Mouse (Mus musculus) embryonic facial prominence, embryonic 15.5 days (tissue): ENCODE data around the gene Socs7. TPM values are rescaled to one million over a fixed set of nuclear protein-coding genes. Genes with fewer than 3 reads are reported as not detected.

Experiments used
- ATAC-seq: fragments of 200-750 bp; cut with Nextera tagmentation; 2 replicates; pipeline ENCODE4 v1.8.0; 2017; ENCODE audit warnings: low read depth, moderate TSS enrichment; ENCODE audit not compliant: insufficient number of reproducible peaks, low FRiP score, low TSS enrichment
- H3K27ac ChIP-seq: fragments of 300-500 bp; sonication (generic); replicated peaks from 2 replicates; pipeline ENCODE4 v1.5.1; 2015; ENCODE audit warnings: mild to moderate bottlenecking, inconsistent platforms
- H3K27me3 ChIP-seq: fragments of 300-500 bp; sonication (generic); 2 replicates; pipeline ENCODE4 v1.6.1; 2015; ENCODE audit warnings: inconsistent platforms
- H3K36me3 ChIP-seq: fragments of 300-500 bp; sonication (generic); 2 replicates; pipeline ENCODE4 v1.6.1; 2015; ENCODE audit warnings: mild to moderate bottlenecking, inconsistent platforms
- H3K4me1 ChIP-seq: fragments of 300-500 bp; sonication (generic); 2 replicates; pipeline ENCODE4 v1.6.1; 2015; ENCODE audit warnings: inconsistent platforms
- H3K4me2 ChIP-seq: fragments of 300-500 bp; sonication (generic); replicated peaks from 2 replicates; pipeline ENCODE4 v1.6.1; 2015; ENCODE audit warnings: mild to moderate bottlenecking, inconsistent platforms
- H3K4me3 ChIP-seq: fragments of 300-500 bp; sonication (generic); replicated peaks from 2 replicates; pipeline ENCODE4 v1.5.1; 2015; ENCODE audit warnings: mild to moderate bottlenecking, inconsistent platforms
- H3K9ac ChIP-seq: fragments of 300-500 bp; sonication (generic); 2 replicates; pipeline ENCODE4 v1.6.1; 2015; ENCODE audit warnings: inconsistent platforms
- H3K9me3 ChIP-seq: fragments of 300-500 bp; sonication (generic); replicated peaks from 2 replicates; pipeline ENCODE4 v1.6.1; 2016; ENCODE audit warnings: inconsistent platforms
- WGBS: fragments of 180-500 bp; shearing (Covaris S2); methylation state at CpG from one replicate; pipeline ENCODE4 v1.1.7; 2015; 5-methylcytosine and 5-hydroxymethylcytosine counted together
- polyA plus RNA-seq: library from polyadenylated mRNA; unstranded; fragments of >200 nt; fragmentation: Nextera tagmentation; extraction: Ambion mirVana; gene quantifications from 2 replicates; pipeline ENCODE4 v1.2.1, GENCODE M21; 2015

Gene Socs7
- polyA plus RNA-seq, 1 experiment from 2014 or later = 4.8 TPM

DNA sequence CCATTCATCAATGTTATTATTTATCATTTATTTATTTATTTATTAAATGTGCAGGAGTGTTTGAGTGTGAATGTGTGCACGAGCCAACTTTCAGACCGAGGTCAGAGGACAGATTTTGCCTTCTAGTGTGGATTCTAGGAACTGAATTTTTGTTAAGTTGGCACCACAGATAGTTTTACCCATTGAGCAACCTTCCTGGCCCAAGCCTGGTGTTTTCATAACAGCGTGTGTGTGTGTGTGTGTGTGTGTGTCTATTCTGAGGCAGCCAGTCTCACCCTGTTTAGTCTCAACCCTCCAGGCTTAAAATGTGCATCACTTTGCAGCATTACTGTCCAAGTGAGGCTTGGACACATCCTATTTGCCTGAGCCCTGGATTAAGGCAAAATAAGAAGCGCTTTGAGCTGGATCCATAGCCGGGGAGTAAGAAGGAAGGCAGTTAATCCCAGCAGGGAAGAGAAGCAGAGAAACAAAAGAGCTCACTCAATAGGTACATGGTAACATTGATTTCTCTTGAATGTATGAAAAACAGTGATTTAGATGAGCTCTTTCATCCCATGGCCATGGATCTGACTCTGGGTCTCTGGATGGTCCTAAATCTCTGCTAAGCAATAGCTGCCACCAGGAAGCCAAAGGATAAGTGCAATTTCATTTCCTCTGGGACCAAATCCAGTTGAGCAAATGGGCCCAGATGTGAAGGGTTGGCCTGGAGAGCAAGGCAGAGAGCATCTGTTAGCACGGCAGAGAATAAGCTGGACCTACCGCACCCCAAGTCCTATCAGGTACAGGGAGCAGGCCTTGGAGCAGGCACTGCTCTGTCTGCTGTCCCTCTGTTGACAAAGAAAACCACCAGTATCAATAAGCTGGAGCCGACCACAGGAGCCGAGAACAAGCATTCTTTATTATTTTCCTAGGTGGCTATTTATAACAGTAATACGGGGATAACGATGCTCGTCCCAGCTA is 30.8 kb upstream of the Socs7 start:
- Histone ChIP-seq H3K27me3 (no peaks in the 10 kb centered on the region), H3K4me1 (peaks cover 6% of the 10 kb centered on the region; the same call in 1 of the 2 replicates), H3K9me3 (no peaks in the 10 kb centered on the region), H3K27ac (no peak overlapping the region), H3K4me2 (no peak overlapping the region), H3K4me3 (no peak overlapping the region), H3K9ac (no peak overlapping the region), H3K36me3 (peaks cover 34% of the 10 kb centered on the region)
- ATAC-seq = no peak
- WGBS = 85% methylated on average over 12 of the region's 12 CpGs

DNA sequence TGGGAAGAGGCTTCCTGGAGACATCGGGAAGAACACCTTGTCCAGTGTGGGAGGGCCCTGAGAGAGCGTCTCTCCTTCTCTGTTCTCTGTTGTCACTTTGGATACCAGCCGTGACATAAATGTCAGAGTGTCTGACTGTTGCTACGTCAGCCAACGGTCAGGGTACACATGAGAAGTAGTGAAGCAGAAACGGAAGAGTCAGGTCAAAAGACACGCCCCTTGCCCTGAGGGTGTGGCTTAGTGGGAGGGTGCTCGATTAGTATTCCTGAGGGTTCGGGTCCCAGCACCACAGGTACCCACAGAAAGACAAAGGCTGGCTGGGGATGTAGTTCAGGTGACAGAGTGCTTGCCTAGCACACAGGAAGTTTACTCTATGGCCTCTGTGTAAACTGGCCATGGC is 29.3 kb upstream of the Socs7 start:
- H3K36me3 ChIP-seq = peaks cover 23% of the 10 kb centered on the region
- H3K4me1 ChIP-seq = peaks cover 20% of the 10 kb centered on the region
- H3K27me3 ChIP-seq = no peaks in the 10 kb centered on the region; the same call in 1 of the 2 replicates
- no peaks in the 10 kb centered on the region for H3K9me3 ChIP-seq
- 51% methylated on average over 9 of the region's 9 CpGs for WGBS
- no peak overlapping the region for H3K9ac ChIP-seq
- H3K27ac ChIP-seq = no peak overlapping the region
- H3K4me3 ChIP-seq = no peak overlapping the region
- H3K4me2 ChIP-seq = no peak overlapping the region
- ATAC-seq = no peak

DNA sequence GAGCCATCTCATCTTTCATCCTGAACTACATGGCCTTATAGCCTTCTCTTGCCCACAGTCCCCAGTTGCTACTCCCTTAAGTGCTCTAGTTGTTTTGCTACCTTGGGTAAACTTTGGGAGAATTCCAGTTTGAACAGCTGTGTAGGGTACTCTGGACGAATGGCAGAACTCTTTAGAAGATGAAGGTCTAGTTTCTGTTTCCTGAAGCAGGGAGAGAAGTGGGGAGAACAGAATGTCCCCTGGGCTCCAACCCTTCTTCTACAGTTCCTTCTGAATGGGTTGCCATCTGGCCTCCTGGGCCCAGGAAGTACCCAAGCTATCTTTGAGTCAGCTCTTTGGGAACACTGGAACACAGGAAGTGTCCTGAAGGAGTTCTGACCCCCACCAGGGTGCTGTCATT is 28.5 kb upstream of the Socs7 start:
- no peak for ATAC-seq
- Histone ChIP-seq H3K4me2 (no peak overlapping the region), H3K4me3 (no peak overlapping the region), H3K27ac (no peak overlapping the region), H3K9ac (no peak overlapping the region), H3K4me1 (peaks cover 28% of the 10 kb centered on the region), H3K36me3 (peaks cover 16% of the 10 kb centered on the region), H3K27me3 (no peaks in the 10 kb centered on the region; the same call in 1 of the 2 replicates), H3K9me3 (no peaks in the 10 kb centered on the region)
- WGBS = 41% methylated on average over 1 of the region's 1 CpGs

DNA sequence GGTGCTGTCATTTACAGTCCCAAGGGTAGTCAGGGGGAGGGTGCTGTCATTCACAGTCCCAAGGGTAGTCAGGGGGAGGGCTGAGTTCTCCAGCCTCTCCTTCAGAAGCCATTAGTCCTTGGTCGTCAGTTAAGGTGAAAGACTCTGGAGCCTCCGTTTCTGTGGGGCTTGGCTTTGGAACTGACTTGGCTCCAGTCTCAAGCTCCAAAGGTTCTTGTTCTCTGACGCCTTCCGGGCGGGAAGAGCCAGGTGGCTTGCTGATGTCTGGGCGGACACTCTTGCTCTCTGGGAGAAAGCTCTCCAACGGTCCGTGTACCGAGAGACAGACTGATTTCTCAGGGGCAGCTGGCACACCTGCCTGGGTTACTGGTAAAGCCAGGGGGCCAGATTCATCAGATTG is 28.0 kb upstream of the Socs7 start:
- Histone ChIP-seq H3K27me3 (no peaks in the 10 kb centered on the region; the same call in 1 of the 2 replicates), H3K4me1 (peaks cover 29% of the 10 kb centered on the region), H3K4me2 (no peak overlapping the region), H3K4me3 (no peak overlapping the region), H3K9me3 (no peaks in the 10 kb centered on the region), H3K36me3 (peaks cover 11% of the 10 kb centered on the region), H3K27ac (no peak overlapping the region), H3K9ac (no peak overlapping the region)
- WGBS = 87% methylated on average over 9 of the region's 9 CpGs
- no peak for ATAC-seq

DNA sequence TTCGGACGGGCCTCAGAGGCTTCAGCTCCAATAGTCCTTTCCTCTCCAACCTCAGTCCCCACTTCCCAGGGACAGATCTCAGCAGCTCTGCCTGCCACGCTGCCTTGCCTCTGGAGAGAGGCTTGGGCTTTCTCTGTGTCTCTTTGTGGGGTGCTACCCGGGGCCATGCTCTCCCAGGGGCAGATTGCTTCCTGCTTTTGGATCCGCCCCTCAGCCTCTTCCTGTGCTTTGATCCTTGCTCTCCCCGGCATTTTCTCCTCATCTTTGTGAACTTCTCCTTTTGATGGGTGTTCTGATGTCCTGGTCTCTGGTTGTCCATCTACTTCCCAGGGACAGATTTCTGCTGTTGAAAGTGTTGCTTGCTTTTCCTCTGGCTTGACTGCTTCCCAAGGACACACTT is 26.1 kb upstream of the Socs7 start:
- no peaks in the 10 kb centered on the region; the same call in 1 of the 2 replicates for H3K27me3 ChIP-seq
- no peak overlapping the region for H3K4me2 ChIP-seq
- H3K36me3 ChIP-seq = no peaks in the 10 kb centered on the region
- peaks cover 29% of the 10 kb centered on the region for H3K4me1 ChIP-seq
- ATAC-seq = no peak
- 44% methylated on average over 6 of the region's 6 CpGs for WGBS
- no peak overlapping the region for H3K27ac ChIP-seq
- H3K9ac ChIP-seq = no peak overlapping the region
- no peak overlapping the region for H3K4me3 ChIP-seq
- H3K9me3 ChIP-seq = no peaks in the 10 kb centered on the region

DNA sequence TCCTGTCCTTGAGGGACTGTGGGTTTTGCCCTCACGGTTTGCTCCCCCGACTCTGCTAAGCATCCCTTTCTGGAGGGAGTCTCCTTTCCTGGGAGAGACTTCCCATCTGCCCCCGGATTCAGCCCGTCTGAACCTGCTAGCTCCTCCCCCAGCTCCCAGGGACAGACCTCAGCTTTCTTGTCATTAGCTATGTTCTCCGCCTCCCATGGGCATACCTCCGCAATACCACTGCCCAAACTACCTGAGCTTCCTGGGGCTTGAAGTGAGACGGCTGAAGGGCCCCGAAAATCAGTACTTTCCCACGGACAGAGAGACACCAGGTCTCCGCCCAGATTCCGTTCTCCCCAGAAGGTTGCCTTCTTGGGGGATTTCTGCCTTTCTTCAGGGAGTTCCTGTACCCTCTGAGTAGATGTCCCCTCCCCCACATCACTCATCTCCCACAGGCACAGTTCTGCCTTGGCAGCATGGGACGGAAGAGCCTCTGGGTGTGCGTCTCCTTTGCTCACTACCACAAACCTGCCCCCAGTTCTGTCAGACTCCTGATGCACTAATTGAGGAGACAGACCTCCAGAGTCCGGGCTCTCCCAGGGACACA is 25.5 kb upstream of the Socs7 start:
- Histone ChIP-seq H3K27me3 (no peaks in the 10 kb centered on the region; the same call in 1 of the 2 replicates), H3K4me3 (no peak overlapping the region), H3K36me3 (no peaks in the 10 kb centered on the region), H3K9me3 (no peaks in the 10 kb centered on the region), H3K4me2 (no peak overlapping the region), H3K4me1 (peaks cover 29% of the 10 kb centered on the region), H3K27ac (no peak overlapping the region), H3K9ac (no peak overlapping the region)
- 60% methylated on average over 14 of the region's 14 CpGs for WGBS
- ATAC-seq = no peak

DNA sequence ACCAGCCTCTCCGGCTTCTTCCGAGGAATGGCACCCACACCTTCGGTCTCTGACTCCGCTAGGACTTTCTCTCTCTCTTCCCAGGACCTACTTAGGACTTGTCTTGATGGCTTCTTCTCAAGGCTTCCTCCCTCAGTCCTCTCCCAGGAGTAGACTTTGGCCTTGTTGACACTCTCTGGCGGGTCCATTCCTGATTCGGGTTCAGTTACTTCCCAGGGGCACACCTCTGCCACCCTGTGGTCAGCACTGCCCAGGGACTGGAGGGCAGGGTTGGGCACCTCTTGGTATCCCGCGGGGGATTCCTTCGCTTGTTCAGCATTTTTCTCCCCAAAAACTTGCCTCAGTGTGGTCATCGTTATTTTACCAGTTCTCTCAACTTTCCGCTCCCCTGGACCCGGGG is 25.0 kb upstream of the Socs7 start:
- H3K9me3 ChIP-seq = no peaks in the 10 kb centered on the region
- H3K36me3 ChIP-seq = no peaks in the 10 kb centered on the region
- H3K9ac ChIP-seq = no peak overlapping the region
- 90% methylated on average over 12 of the region's 12 CpGs for WGBS
- ATAC-seq = no peak
- no peak overlapping the region for H3K4me2 ChIP-seq
- no peak overlapping the region for H3K27ac ChIP-seq
- no peaks in the 10 kb centered on the region; the same call in 1 of the 2 replicates for H3K27me3 ChIP-seq
- H3K4me1 ChIP-seq = peaks cover 29% of the 10 kb centered on the region
- no peak overlapping the region for H3K4me3 ChIP-seq

DNA sequence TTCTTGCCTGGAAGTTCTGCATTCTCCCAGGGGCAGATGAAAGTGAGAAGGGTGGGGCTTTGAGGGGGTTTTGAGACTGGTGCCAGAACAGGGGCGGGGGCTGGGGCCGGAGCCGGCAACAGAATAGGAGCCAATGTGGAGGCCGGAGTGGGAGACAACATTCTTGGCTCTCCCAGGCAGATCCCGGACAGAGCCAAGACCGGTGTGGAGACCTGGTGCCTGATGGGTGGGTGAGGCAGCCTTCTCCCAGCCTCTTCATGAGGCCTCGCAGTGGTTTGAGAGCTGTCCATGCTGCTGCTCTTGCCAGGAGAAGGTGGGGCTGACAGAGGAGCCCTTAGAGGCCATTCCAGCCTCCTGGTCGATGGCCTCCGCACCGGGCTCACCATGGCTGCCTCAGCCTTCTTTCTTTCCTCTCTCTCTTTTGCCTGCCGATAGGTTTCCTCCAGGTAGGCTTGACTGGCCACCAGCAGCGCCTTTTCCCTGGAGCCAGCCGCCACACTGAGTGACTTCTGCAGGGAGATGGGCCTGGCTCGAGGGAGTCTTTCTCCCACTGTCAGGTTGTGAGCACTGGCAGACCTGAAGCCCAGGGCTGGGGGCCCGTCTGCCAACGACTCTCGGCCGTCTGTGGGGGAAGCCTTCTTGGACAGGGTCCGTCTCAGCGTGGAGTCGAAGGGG is 23.9 kb upstream of the Socs7 start:
- no peak overlapping the region for H3K9ac ChIP-seq
- 42% methylated on average over 21 of the region's 21 CpGs for WGBS
- H3K4me2 ChIP-seq = peak overlapping the region; percentile 42
- no peaks in the 10 kb centered on the region for H3K36me3 ChIP-seq
- H3K9me3 ChIP-seq = no peaks in the 10 kb centered on the region
- H3K4me3 ChIP-seq = no peak overlapping the region
- peaks cover 30% of the 10 kb centered on the region for H3K4me1 ChIP-seq
- H3K27ac ChIP-seq = peak overlapping the region; percentile 58
- no peaks in the 10 kb centered on the region; the same call in 1 of the 2 replicates for H3K27me3 ChIP-seq
- peak; percentile 41 for ATAC-seq

DNA sequence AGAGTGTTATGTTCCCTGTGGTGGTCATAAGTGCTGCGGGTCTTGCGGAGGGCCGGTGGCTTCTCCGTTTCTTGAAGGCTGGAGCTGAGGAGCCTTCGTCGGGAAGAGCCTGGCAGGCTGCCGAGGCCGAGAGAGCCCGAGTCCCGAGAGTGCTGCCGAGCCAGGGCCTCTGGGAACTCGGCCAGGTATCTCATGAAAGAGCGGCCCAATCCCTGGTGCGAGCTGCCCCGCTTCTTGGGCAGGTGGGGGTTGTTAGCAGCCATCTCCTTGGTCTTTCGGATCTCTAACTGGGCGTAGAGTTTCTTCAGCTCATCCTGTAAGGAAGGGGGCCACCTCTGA is 23.4 kb upstream of the Socs7 start:
- Histone ChIP-seq H3K27ac (peak overlapping the region; percentile 58), H3K36me3 (no peaks in the 10 kb centered on the region), H3K9ac (no peak overlapping the region), H3K4me3 (no peak overlapping the region), H3K4me1 (peaks cover 36% of the 10 kb centered on the region), H3K4me2 (peak overlapping the region; percentile 42), H3K27me3 (no peaks in the 10 kb centered on the region; the same call in 1 of the 2 replicates), H3K9me3 (no peaks in the 10 kb centered on the region)
- ATAC-seq = no peak
- 42% methylated on average over 17 of the region's 17 CpGs for whole genome bisulfite sequencing

DNA sequence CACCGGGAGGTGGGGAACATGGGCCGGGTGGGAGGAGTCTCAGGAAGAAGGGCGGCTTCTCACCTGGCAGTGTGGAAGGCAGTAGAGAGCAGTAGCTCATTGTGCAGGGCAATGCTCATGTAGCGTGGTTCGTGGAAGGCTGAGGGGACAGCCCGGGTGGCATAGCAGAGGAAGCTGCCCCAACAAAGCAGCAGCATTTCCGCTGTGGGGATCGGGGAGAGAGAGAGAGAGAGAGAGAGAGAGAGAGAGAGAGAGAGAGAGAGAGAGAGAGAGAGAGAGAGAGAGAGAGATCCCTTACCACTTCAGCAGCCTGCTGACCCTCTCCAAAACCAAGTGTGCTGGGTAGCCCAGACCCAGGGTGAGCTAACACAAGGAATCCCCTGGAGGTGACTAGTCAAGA is 19.2 kb upstream of the Socs7 start:
- H3K4me1 ChIP-seq = peaks cover 18% of the 10 kb centered on the region
- H3K9me3 ChIP-seq = no peaks in the 10 kb centered on the region
- no peak overlapping the region for H3K9ac ChIP-seq
- no peak overlapping the region for H3K4me3 ChIP-seq
- ATAC-seq = no peak
- H3K27ac ChIP-seq = no peak overlapping the region
- H3K4me2 ChIP-seq = peak overlapping the region; percentile 3
- no peaks in the 10 kb centered on the region for H3K27me3 ChIP-seq
- 35% methylated on average over 8 of the region's 8 CpGs for WGBS
- H3K36me3 ChIP-seq = no peaks in the 10 kb centered on the region

DNA sequence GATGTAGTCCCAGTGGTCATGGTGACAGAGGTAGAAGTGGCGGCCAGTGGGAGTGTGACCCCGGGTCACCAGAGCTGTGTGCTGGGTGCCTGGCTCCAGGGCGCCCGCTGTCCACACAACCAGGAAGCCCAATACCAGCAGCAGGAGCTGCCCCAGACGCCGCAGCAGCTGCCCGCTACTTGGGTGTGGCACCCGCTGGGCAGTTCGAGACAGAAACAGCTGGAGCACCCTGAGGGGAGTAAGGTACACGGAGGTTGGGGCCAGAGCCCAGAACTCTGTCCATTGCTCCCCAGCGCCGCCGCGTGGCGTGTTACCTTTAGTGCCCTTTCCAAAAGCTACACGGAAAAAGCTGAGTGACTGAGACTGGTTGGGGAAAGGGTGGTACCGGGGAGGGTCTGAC is 18.7 kb upstream of the Socs7 start:
- Histone ChIP-seq H3K4me1 (peaks cover 14% of the 10 kb centered on the region), H3K27me3 (no peaks in the 10 kb centered on the region), H3K27ac (no peak overlapping the region), H3K4me3 (no peak overlapping the region), H3K36me3 (no peaks in the 10 kb centered on the region), H3K9me3 (no peaks in the 10 kb centered on the region), H3K9ac (no peak overlapping the region), H3K4me2 (peak overlapping the region; percentile 3)
- 27% methylated on average over 17 of the region's 17 CpGs for WGBS
- peak; percentile 21; the same call in 1 of the 2 replicates for ATAC-seq
